Mouse (Mus musculus): ENCODE results near the gene Mns1.

DNA sequence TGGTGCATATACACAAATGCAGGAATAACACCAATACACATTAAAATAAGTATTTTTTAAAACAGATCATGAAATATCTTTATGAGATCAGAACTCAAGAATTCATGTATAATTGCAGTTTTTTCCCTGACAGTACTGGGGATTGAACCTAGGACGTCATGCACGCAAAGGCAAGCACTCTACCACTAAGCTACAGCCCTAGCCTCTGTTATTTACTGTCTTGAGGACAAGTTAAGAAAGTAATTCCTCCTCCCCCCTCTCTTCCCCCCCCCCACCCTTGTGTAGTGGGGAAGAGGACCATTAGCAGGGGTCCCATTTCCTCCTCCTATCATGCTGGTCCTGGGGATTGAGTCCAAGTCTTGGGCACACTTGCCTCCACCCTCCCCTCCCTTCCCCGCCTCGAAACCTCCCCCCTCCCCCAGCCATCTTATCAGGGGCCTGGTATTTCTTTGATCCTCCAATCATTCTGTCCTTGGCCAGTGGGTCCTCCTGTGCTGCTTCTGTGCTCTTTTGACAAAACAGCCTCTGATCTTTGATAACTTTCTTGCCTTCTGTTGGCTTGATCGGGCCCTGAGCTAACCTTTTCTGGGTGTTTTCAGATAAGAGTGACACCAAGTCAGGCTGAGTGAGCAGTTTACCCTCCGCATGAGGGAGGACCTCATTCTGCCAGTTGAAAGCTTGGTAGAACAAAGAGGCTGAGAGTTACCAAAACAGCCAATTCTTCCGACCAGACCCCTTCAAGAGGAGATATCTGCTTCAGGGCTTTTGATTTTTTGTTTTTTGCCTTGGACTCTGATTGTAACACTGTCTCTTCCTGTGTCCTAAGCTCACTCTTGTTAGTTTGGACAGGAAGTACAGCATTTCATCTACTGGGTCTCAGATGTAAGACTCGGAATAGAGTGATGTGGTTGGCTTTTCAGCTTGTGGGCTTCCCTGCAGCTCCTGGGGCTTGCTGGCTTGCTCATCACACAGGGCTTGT lies 3.4 kb downstream of the Mns1 start:
- TF ChIP-seq CTCF (IDR thresholded peaks at IDR 0.05; ENCODE audit: borderline replicate concordance, control insufficient read depth, extremely low read depth, insufficient read depth, low read length, poor library complexity): no peak
- no peak for TF ChIP-seq POLR2A (IDR thresholded peaks at IDR 0.05; ENCODE audit: control insufficient read depth, extremely low read depth, insufficient read depth, low read length, poor library complexity)
